Mouse (Mus musculus): Measurements from ENCODE around the gene Rufy3. TPM values are rescaled to one million over a fixed set of nuclear protein-coding genes. Genes with fewer than 3 reads are reported as not detected.
"Not testable (repeated sequence)": the region's sequence is repeated elsewhere in the genome, so short reads cannot be mapped to it uniquely, and the experiment has no call there.

Gene Rufy3
- polyA plus RNA-seq (2016; fragmentation: Nextera tagmentation; extraction: Ambion mirVana), result 236 and 245 TPM in 2 replicates

DNA sequence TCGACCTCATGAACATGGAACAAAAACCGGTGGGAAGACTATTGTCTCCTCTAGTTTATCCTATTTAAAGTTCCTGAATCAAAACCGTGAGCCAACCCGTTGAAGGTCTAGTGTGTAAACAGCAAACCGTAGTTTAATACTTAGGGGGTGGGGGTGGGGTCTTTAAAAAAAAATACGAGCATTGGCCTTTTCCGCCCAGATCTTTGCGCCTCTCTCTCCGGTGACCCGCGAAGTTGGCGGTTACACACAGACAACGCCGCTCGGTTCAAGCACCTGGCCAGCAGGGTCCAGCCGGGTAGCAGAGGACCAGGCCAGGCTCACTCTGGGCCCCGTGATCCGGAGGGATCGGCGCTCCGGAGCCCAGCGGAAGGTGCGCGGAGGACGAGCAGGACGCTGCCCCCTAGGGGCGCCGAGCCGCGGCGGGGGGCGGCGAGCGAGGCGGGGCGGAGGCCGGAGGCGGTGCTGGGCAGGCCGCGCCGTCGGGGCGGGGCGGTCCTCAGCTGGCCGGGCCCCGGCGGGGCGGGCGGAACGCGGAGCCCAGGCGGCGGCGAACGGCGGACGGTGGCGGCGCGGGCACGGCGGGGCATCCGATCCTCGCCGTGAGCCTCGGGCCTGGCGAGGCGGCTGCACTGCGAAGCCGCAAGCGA, at the start of gene Rufy3:
TSS of gene Rufy3 (plus strand) at position 540 of the 647 bp plus-strand sequence.
- no peaks in the 10 kb centered on the region for H3K9me3 ChIP-seq
- peak; percentile 83 for ATAC-seq (ENCODE audit: low FRiP score, low read depth)
- WGBS, result under 1% methylated on average over 70 of the region's 71 CpGs

DNA sequence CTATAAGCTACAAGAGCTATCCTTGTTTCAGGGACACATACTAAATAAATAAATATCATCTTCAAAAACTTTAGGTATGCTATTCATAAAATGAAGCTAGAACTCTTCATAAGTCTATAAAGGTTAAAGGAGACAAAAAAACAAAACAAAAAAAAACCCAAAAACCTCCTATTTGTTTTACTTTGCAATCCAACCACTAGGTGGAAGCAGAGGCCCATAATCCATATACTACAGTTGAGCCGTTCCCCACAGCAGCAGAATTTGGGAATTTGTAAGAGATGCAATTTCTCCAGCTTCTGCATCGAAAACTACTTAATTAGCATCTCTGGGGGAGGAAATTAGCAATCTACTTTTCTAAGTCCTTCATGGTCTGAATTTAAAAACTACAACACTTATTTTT, 45.6 kb upstream of the Rufy3 start:
- 5% methylated on average over 2 of the region's 2 CpGs for WGBS
- no peaks in the 10 kb centered on the region for H3K4me1 ChIP-seq
- H3K27me3 ChIP-seq (replicated peaks), result no peaks in the 10 kb centered on the region
- peak; percentile 70; the same call in 1 of the 2 replicates for ATAC-seq (ENCODE audit: low FRiP score, low read depth)
- no peaks in the 10 kb centered on the region for H3K36me3 ChIP-seq
- H3K27ac ChIP-seq, result no peak overlapping the region
- no peaks in the 10 kb centered on the region for H3K9me3 ChIP-seq
- H3K4me3 ChIP-seq, result no peak overlapping the region
- H3K4me2 ChIP-seq (replicated peaks), result no peak overlapping the region
- no peak overlapping the region for H3K9ac ChIP-seq

More for the DNA sequence above, at the start of gene Rufy3:
- Histone ChIP-seq H3K27ac (peak within 1 kb of the TSS; percentile 86), H3K27me3 (replicated peaks) (no peaks in the 10 kb centered on the region), H3K36me3 (no peaks in the 10 kb centered on the region), H3K4me1 (peaks cover 12% of the 10 kb centered on the region; the same call in 1 of the 2 replicates), H3K4me3 (peak within 1 kb of the TSS; percentile 91), H3K9ac (peak within 1 kb of the TSS; percentile 93), H3K4me2 (replicated peaks) (peak within 1 kb of the TSS; percentile 67)

DNA sequence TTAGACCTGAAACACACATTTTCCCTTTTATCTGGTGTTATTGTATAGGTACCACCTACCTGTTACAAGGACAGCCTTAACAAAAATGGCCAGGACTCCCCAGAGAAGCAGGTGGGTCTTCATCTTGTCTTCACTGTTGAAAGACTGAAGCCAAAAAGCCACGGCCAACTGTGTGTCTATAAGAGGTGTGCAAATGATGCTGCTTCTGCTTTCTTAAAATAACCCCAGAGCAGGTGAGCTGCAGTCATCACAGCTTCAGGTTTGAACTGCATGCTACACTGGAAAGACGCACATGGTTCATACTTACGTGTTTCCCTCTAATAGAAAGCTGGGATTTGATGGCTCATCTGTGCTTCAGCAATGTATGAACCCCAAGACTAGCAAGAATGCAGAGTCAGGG, 37.2 kb upstream of the Rufy3 start, which contains the start of gene Jchain:
TSS of gene Jchain (minus strand) at position 235 of the 400 bp plus-strand sequence.
- Histone ChIP-seq H3K4me1 (no peaks in the 10 kb centered on the region), H3K9ac (no peak within 1 kb of the TSS), H3K9me3 (no peaks in the 10 kb centered on the region), H3K27ac (no peak within 1 kb of the TSS), H3K36me3 (no peaks in the 10 kb centered on the region), H3K27me3 (replicated peaks) (no peaks in the 10 kb centered on the region), H3K4me3 (no peak within 1 kb of the TSS), H3K4me2 (replicated peaks) (no peak within 1 kb of the TSS)
- no peak for ATAC-seq (ENCODE audit: low FRiP score, low read depth)
- WGBS, result 82% methylated on average over 3 of the region's 3 CpGs

DNA sequence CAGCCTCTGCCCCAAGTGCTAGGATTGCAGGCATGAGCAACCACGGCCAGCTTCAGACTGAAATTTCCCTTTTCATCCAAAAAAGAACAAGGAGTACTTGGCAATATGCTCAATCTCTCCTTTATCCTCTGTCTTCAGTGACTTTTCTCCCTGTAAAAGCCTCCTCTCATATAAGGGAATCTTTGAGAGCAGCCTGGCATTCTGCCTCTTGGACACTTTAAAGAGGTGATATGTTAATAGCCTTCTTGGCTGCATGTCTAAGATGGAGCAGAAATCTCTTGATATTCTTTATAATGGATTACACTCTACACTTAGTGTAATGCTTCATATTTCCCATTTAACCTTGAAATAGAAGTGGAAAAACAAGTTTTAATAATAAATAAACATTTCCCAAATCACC, 33.9 kb upstream of the Rufy3 start:
- Histone ChIP-seq H3K4me3 (no peak overlapping the region), H3K4me2 (replicated peaks) (no peak overlapping the region), H3K9ac (no peak overlapping the region), H3K27ac (no peak overlapping the region), H3K27me3 (replicated peaks) (no peaks in the 10 kb centered on the region), H3K4me1 (no peaks in the 10 kb centered on the region), H3K36me3 (no peaks in the 10 kb centered on the region), H3K9me3 (no peaks in the 10 kb centered on the region)
- WGBS, result 69% methylated on average over 1 of the region's 1 CpGs
- ATAC-seq (ENCODE audit: low FRiP score, low read depth), result no peak

DNA sequence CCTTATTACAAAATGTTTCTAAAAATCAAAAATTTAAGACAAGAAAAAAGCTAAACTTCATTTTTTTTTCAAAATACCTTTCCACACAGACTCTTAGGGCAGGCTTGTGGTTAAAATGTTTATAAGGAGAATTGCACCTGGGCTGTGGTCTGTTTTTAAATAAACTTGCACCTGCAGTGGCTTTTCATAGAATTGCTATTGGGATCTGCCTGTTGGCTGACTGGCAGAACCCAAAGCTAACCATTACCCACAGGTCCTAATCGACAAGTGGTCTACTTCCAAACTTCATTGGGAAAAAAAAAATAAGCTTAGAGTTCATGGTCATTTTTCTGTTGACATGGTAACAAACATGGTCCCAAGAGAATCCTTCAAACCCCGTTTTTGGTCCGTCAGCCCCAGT, 30.1 kb upstream of the Rufy3 start:
- H3K4me2 ChIP-seq (replicated peaks), result no peak overlapping the region

DNA sequence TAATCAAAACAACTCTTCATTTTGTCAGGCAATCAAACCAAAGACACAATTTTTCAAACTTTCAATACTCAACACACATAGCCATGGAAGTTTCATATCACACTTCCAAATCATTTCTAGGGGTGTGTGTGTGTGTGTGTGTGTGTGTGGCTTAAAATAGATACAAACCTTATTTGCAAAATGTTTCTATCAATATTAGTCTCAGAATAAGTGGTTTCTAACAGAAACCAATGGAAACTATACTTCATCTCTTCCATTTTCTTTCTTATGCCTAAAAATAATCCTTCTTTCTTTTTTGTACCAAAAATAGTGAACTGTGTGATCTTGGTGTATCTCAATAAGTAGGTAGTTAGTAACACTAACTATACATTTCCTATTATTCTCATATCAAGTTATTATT, 24.0 kb upstream of the Rufy3 start:
- no peaks in the 10 kb centered on the region for H3K9me3 ChIP-seq
- no peak overlapping the region for H3K27ac ChIP-seq
- H3K4me3 ChIP-seq, result no peak overlapping the region
- no peak overlapping the region for H3K4me2 ChIP-seq (replicated peaks)
- no peak for ATAC-seq (ENCODE audit: low FRiP score, low read depth)
- H3K27me3 ChIP-seq (replicated peaks), result no peaks in the 10 kb centered on the region
- H3K9ac ChIP-seq, result no peak overlapping the region
- H3K36me3 ChIP-seq, result no peaks in the 10 kb centered on the region
- H3K4me1 ChIP-seq, result no peaks in the 10 kb centered on the region

More for the DNA sequence above, 30.1 kb upstream of the Rufy3 start:
- no peaks in the 10 kb centered on the region for H3K4me1 ChIP-seq
- WGBS, result 59% methylated on average over 3 of the region's 3 CpGs
- H3K27me3 ChIP-seq (replicated peaks), result no peaks in the 10 kb centered on the region
- no peaks in the 10 kb centered on the region for H3K36me3 ChIP-seq
- H3K27ac ChIP-seq, result no peak overlapping the region
- no peaks in the 10 kb centered on the region for H3K9me3 ChIP-seq
- no peak for ATAC-seq (ENCODE audit: low FRiP score, low read depth)
- H3K9ac ChIP-seq, result no peak overlapping the region
- H3K4me3 ChIP-seq, result no peak overlapping the region

DNA sequence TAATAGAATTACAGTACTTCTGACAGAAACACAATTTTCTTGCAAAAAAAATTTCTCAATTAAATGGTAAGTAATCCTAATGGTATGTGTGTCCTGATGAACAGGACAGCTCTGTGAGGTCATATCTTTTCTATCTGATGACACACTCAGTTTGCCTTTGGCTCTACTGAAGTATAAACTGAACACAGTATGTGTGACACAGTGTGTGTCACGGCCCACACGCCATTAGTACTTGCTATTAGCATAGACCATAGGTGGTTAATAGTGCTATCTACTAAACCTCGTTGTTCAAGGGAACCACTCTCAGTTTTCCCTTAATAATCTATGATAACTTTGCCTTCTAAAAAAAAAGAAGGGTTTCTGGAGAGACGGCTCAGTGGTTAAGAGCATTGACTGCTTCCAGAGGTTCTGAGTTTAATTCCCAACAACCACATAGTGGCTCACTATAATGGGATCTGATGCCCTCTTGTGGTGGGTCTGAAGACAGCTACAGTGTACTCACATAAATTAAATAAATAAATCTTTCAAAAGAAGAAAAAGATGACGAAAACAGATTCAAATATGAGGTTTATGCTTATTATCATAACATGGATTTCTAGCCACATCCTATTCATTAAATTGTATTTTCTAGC, 22.1 kb upstream of the Rufy3 start:
- WGBS, result 65% methylated on average over 5 of the region's 5 CpGs
- no peak overlapping the region for H3K9ac ChIP-seq
- H3K27ac ChIP-seq, result no peak overlapping the region
- H3K27me3 ChIP-seq (replicated peaks), result no peaks in the 10 kb centered on the region
- ATAC-seq (ENCODE audit: low FRiP score, low read depth), result 0 out of 2 replicates have a peak, but pooled peaks have one; percentile 37
- no peaks in the 10 kb centered on the region for H3K4me1 ChIP-seq
- no peaks in the 10 kb centered on the region for H3K9me3 ChIP-seq
- H3K4me2 ChIP-seq (replicated peaks), result no peak overlapping the region
- H3K4me3 ChIP-seq, result no peak overlapping the region
- H3K36me3 ChIP-seq, result no peaks in the 10 kb centered on the region

DNA sequence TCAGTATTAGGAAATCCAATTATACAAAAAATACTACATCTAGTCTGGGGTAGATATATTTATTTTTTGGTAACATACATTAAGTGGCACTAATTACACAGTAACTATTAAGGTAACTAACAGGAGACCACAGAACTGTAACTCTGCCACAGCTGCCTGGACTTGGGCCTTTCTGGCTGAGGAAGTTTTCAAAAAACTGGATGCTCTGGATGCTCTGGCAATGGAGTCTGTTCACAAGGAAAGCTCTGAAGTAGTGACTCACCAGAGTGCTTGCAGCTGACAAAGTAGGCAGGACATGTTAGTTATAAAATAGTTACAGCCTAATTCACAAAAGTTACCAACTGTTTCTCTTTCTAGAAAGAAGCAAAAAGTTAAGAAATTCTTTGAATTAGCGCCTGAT, 20.4 kb upstream of the Rufy3 start:
- H3K9ac ChIP-seq; ATAC-seq (ENCODE audit: low FRiP score, low read depth); H3K27me3 ChIP-seq (replicated peaks); H3K4me3 ChIP-seq; H3K4me2 ChIP-seq (replicated peaks); H3K36me3 ChIP-seq; H3K9me3 ChIP-seq; H3K27ac ChIP-seq; H3K4me1 ChIP-seq: not testable (repeated sequence)
- 98% methylated on average over 1 of the region's 1 CpGs for WGBS

DNA sequence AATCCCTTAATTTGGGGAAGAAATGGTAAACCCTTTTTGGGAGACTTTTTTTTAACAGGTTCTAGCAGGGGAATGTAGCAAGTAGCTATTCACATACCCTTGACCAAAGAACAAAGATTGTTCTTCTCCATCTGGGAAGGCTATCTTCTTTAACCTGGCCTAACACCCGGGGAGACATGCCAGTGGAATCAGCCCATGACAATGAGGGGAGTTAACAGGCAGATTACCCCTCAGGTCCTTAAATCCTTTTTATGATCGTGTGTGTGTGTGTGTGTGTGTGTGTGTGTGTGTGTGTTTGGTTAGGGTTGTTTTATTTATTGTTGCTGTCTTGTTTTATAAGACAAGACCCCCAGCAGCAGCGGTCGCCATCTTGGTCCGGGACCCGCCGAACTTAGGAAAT, 19.3 kb upstream of the Rufy3 start:
- no peak overlapping the region for H3K4me3 ChIP-seq
- no peak overlapping the region for H3K9ac ChIP-seq
- H3K27ac ChIP-seq, result no peak overlapping the region
- no peak overlapping the region for H3K4me2 ChIP-seq (replicated peaks)
- 86% methylated on average over 7 of the region's 7 CpGs for WGBS
- H3K36me3 ChIP-seq, result no peaks in the 10 kb centered on the region
- H3K9me3 ChIP-seq, result no peaks in the 10 kb centered on the region
- H3K4me1 ChIP-seq, result no peaks in the 10 kb centered on the region
- no peak for ATAC-seq (ENCODE audit: low FRiP score, low read depth)
- no peaks in the 10 kb centered on the region for H3K27me3 ChIP-seq (replicated peaks)

DNA sequence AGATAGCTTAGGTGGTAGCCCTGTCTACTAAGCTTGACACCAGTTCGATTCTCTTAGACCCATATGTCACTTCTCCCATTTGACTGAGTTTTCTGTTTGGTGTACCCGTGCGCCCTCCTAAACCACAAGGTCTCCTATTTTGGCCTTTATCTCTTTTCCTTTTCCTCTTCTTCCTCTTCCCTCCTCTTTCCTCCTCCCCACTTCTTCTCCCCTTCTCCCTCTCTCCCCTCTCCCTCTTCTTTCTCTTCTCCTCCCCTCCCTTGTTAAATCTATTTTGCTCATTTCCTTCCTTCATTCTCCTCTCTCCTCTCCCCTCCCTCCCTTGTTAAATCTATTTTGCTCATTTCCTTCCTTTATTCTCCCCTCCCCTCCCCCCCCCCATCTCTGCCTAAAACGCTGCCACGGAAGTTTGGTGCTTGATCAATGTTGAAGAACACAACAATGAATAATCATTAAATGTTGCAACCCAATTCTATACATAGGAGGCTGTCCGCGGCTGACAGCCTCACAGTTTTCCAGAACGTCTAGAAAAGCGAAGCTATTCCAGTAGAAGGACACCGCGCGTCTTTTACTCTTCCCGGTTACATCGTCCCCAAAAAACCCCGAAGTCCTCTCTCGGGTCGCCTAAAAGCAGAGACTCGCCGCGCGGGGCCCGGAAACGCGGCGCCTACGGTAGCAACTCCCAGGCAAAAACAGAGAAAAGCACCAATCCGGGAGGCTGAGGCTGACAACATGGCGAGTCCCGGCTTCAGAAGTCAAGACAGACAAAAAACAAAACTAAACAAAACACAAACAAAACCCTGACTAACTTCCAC, 11.4 kb upstream of the Rufy3 start:
- ATAC-seq (ENCODE audit: low FRiP score, low read depth), result peak; percentile 78
- no peaks in the 10 kb centered on the region for H3K36me3 ChIP-seq
- H3K9me3 ChIP-seq, result no peaks in the 10 kb centered on the region
- H3K4me3 ChIP-seq, result peak overlapping the region; percentile 78
- peak overlapping the region; percentile 87 for H3K4me2 ChIP-seq (replicated peaks)
- 9% methylated on average over 29 of the region's 29 CpGs for WGBS
- H3K9ac ChIP-seq, result peak overlapping the region; percentile 67
- peaks cover 14% of the 10 kb centered on the region for H3K4me1 ChIP-seq
- peak overlapping the region; percentile 59; the same call in 1 of the 2 replicates for H3K27ac ChIP-seq
- H3K27me3 ChIP-seq (replicated peaks), result no peaks in the 10 kb centered on the region

DNA sequence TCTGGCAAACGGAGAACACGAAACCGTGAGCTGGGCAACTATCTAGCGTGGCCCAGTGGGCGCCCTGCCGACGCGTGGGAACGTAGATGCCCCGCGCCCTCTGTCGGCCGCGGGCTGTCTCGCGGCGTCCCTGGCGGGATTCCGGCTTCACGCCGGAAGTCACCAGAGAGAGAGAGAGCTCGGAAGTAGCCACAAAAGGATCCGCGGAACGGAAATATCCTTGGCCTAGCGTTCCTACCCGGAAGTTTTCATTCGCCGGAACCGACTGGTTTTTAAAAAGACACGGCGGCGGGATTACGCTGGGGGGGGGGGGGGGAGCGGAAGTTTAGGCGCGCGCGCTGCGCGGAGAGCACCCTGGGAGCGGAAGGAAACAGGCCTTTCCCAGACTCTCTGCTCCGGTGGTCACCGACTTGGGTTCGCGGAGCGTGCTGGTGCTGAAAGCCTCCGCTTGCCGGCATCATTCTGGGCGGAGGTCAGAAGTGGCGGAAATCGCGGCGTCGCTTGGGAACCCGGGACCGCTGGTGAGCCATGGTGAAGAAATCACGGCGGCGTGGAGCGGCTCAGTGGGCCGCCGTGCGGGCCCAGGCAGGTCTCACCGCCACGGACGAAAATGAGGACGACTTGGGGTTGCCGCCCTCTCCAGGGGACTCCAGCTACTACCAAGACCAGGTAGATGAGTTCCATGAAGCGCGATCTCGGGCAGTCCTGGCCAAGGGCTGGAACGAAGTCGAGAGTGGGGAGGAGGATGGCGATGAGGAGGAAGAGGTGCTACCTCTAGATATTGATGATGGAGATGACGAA, 10.6 kb upstream of the Rufy3 start, which contains the start of gene Utp3:
TSS of gene Utp3 (plus strand) at position 377 of the 801 bp plus-strand sequence.
- Histone ChIP-seq H3K9ac (peak within 1 kb of the TSS; percentile 87), H3K4me2 (replicated peaks) (peak within 1 kb of the TSS; percentile 87), H3K27ac (peak within 1 kb of the TSS; percentile 65), H3K36me3 (no peaks in the 10 kb centered on the region), H3K4me1 (peaks cover 14% of the 10 kb centered on the region), H3K4me3 (peak within 1 kb of the TSS; percentile 78), H3K27me3 (replicated peaks) (no peaks in the 10 kb centered on the region), H3K9me3 (no peaks in the 10 kb centered on the region)
- peak; percentile 97 for ATAC-seq (ENCODE audit: low FRiP score, low read depth)
- under 1% methylated on average over 76 of the region's 76 CpGs for WGBS

Data from neural tube, embryonic 12.5 days (tissue).